Mouse (Mus musculus): ENCODE measurements around the gene Dock10. TPM values are rescaled to one million over a fixed set of nuclear protein-coding genes. Genes with fewer than 3 reads are reported as not detected.

Dock10 gene
- polyA plus RNA-seq, 1 experiment from 2014 or later: 2.3 TPM

- ATAC-seq (ENCODE audit: low FRiP score): no peak
- H3K4me3 ChIP-seq (replicated peaks): no peak overlapping the region
- H3K27ac ChIP-seq: no peak overlapping the region
- no peaks in the 10 kb centered on the region for H3K9me3 ChIP-seq
- no peak overlapping the region for H3K4me2 ChIP-seq
- no peaks in the 10 kb centered on the region for H3K27me3 ChIP-seq
- no peak overlapping the region for H3K9ac ChIP-seq
- no peaks in the 10 kb centered on the region for H3K4me1 ChIP-seq
- whole genome bisulfite sequencing: 90% methylated on average over 3 of the region's 3 CpGs
- no peaks in the 10 kb centered on the region for H3K36me3 ChIP-seq (replicated peaks)
Measured at GRCm38 (mm10) chr1:80641832-80642231, 116.5 kb downstream of the Dock10 start.

GRCm38 (mm10) chr1:80641288-80641687 lies 117.0 kb downstream of the Dock10 start:
- Histone ChIP-seq H3K27ac (no peak overlapping the region), H3K4me1 (no peaks in the 10 kb centered on the region), H3K4me2 (no peak overlapping the region), H3K4me3 (replicated peaks) (no peak overlapping the region), H3K36me3 (replicated peaks) (no peaks in the 10 kb centered on the region), H3K9ac (no peak overlapping the region), H3K9me3 (no peaks in the 10 kb centered on the region), H3K27me3 (no peaks in the 10 kb centered on the region)
- 88% methylated on average over 1 of the region's 1 CpGs for WGBS
- no peak for ATAC-seq (ENCODE audit: low FRiP score)

- Histone ChIP-seq H3K4me1 (no peaks in the 10 kb centered on the region), H3K27me3 (no peaks in the 10 kb centered on the region), H3K4me3 (replicated peaks) (no peak overlapping the region), H3K9me3 (no peaks in the 10 kb centered on the region), H3K4me2 (no peak overlapping the region), H3K9ac (no peak overlapping the region), H3K27ac (no peak overlapping the region), H3K36me3 (replicated peaks) (no peaks in the 10 kb centered on the region)
- ATAC-seq (ENCODE audit: low FRiP score): no peak
- WGBS: 90% methylated on average over 1 of the region's 1 CpGs
Measured at GRCm38 (mm10) chr1:80639553-80639952, 118.8 kb downstream of the Dock10 start.

- WGBS: 82% methylated on average over 4 of the region's 4 CpGs
- no peak for ATAC-seq (ENCODE audit: low FRiP score)
- Histone ChIP-seq H3K9me3 (no peaks in the 10 kb centered on the region), H3K4me2 (no peak overlapping the region), H3K4me3 (replicated peaks) (no peak overlapping the region), H3K36me3 (replicated peaks) (no peaks in the 10 kb centered on the region), H3K27me3 (no peaks in the 10 kb centered on the region), H3K27ac (no peak overlapping the region), H3K9ac (no peak overlapping the region), H3K4me1 (no peaks in the 10 kb centered on the region)
Measured at GRCm38 (mm10) chr1:80637214-80637705, 121.1 kb downstream of the Dock10 start.

GRCm38 (mm10) chr1:80635825-80636224 lies 122.5 kb downstream of the Dock10 start:
- Histone ChIP-seq H3K4me1 (peaks cover 3% of the 10 kb centered on the region), H3K27me3 (no peaks in the 10 kb centered on the region), H3K9me3 (no peaks in the 10 kb centered on the region), H3K36me3 (replicated peaks) (no peaks in the 10 kb centered on the region), H3K4me2 (no peak overlapping the region), H3K9ac (no peak overlapping the region), H3K4me3 (replicated peaks) (no peak overlapping the region), H3K27ac (no peak overlapping the region)
- WGBS: 98% methylated on average over 4 of the region's 4 CpGs
- ATAC-seq (ENCODE audit: low FRiP score): no peak

- Histone ChIP-seq H3K27ac (no peak overlapping the region), H3K4me2 (no peak overlapping the region), H3K36me3 (replicated peaks) (no peaks in the 10 kb centered on the region), H3K4me1 (peaks cover 12% of the 10 kb centered on the region), H3K27me3 (no peaks in the 10 kb centered on the region), H3K4me3 (replicated peaks) (no peak overlapping the region), H3K9ac (no peak overlapping the region), H3K9me3 (no peaks in the 10 kb centered on the region)
- WGBS: 94% methylated on average over 4 of the region's 4 CpGs
- no peak for ATAC-seq (ENCODE audit: low FRiP score)
Measured at GRCm38 (mm10) chr1:80633536-80633935, 124.8 kb downstream of the Dock10 start.

- Histone ChIP-seq H3K27me3 (no peaks in the 10 kb centered on the region), H3K9me3 (no peaks in the 10 kb centered on the region), H3K27ac (no peak overlapping the region), H3K4me1 (peaks cover 12% of the 10 kb centered on the region), H3K4me2 (no peak overlapping the region), H3K36me3 (replicated peaks) (no peaks in the 10 kb centered on the region), H3K9ac (no peak overlapping the region), H3K4me3 (replicated peaks) (no peak overlapping the region)
- ATAC-seq (ENCODE audit: low FRiP score): peak; percentile 64
- 46% methylated on average over 5 of the region's 5 CpGs for WGBS
Measured at GRCm38 (mm10) chr1:80630179-80631149, 127.9 kb downstream of the Dock10 start.

GRCm38 (mm10) chr1:80628054-80628453 lies 130.3 kb downstream of the Dock10 start:
- no peak for ATAC-seq (ENCODE audit: low FRiP score)
- H3K27ac ChIP-seq: no peak overlapping the region
- H3K4me2 ChIP-seq: no peak overlapping the region
- peaks cover 12% of the 10 kb centered on the region for H3K4me1 ChIP-seq
- no peaks in the 10 kb centered on the region for H3K27me3 ChIP-seq
- no peak overlapping the region for H3K4me3 ChIP-seq (replicated peaks)
- H3K36me3 ChIP-seq (replicated peaks): no peaks in the 10 kb centered on the region
- H3K9me3 ChIP-seq: no peaks in the 10 kb centered on the region
- no peak overlapping the region for H3K9ac ChIP-seq

GRCm38 (mm10) chr1:80626800-80627199 lies 131.5 kb downstream of the Dock10 start:
- H3K27me3 ChIP-seq: no peaks in the 10 kb centered on the region
- no peaks in the 10 kb centered on the region for H3K36me3 ChIP-seq (replicated peaks)
- no peak overlapping the region for H3K27ac ChIP-seq
- H3K9ac ChIP-seq: no peak overlapping the region
- no peak for ATAC-seq (ENCODE audit: low FRiP score)
- H3K4me1 ChIP-seq: peaks cover 12% of the 10 kb centered on the region
- H3K9me3 ChIP-seq: no peaks in the 10 kb centered on the region
- WGBS: 95% methylated on average over 4 of the region's 4 CpGs
- no peak overlapping the region for H3K4me3 ChIP-seq (replicated peaks)
- H3K4me2 ChIP-seq: no peak overlapping the region

GRCm38 (mm10) chr1:80625371-80625770 lies 133.0 kb downstream of the Dock10 start:
- WGBS: 71% methylated on average over 1 of the region's 1 CpGs
- H3K9me3 ChIP-seq: no peaks in the 10 kb centered on the region
- H3K4me2 ChIP-seq: no peak overlapping the region
- H3K4me3 ChIP-seq (replicated peaks): no peak overlapping the region
- ATAC-seq (ENCODE audit: low FRiP score): no peak
- no peak overlapping the region for H3K27ac ChIP-seq
- no peak overlapping the region for H3K9ac ChIP-seq
- H3K27me3 ChIP-seq: no peaks in the 10 kb centered on the region
- no peaks in the 10 kb centered on the region for H3K36me3 ChIP-seq (replicated peaks)
- H3K4me1 ChIP-seq: peaks cover 4% of the 10 kb centered on the region; the same call in 1 of the 2 replicates

GRCm38 (mm10) chr1:80624552-80624951 lies 133.8 kb downstream of the Dock10 start:
- ATAC-seq (ENCODE audit: low FRiP score): no peak
- WGBS: 48% methylated on average over 4 of the region's 4 CpGs
- H3K36me3 ChIP-seq (replicated peaks): no peaks in the 10 kb centered on the region
- no peak overlapping the region for H3K4me3 ChIP-seq (replicated peaks)
- H3K9me3 ChIP-seq: no peaks in the 10 kb centered on the region
- H3K4me2 ChIP-seq: no peak overlapping the region
- H3K4me1 ChIP-seq: no peaks in the 10 kb centered on the region
- H3K27me3 ChIP-seq: no peaks in the 10 kb centered on the region
- no peak overlapping the region for H3K27ac ChIP-seq
- H3K9ac ChIP-seq: no peak overlapping the region

- Histone ChIP-seq H3K4me1 (no peaks in the 10 kb centered on the region), H3K27me3 (no peaks in the 10 kb centered on the region), H3K9ac (no peak overlapping the region), H3K4me2 (no peak overlapping the region), H3K9me3 (no peaks in the 10 kb centered on the region), H3K4me3 (replicated peaks) (no peak overlapping the region), H3K27ac (no peak overlapping the region), H3K36me3 (replicated peaks) (no peaks in the 10 kb centered on the region)
- WGBS: 90% methylated on average over 1 of the region's 1 CpGs
- no peak for ATAC-seq (ENCODE audit: low FRiP score)
Measured at GRCm38 (mm10) chr1:80622646-80623045, 135.7 kb downstream of the Dock10 start.

GRCm38 (mm10) chr1:80619100-80619499 lies 139.2 kb downstream of the Dock10 start:
- H3K4me3 ChIP-seq (replicated peaks): no peak overlapping the region
- no peaks in the 10 kb centered on the region for H3K27me3 ChIP-seq
- no peak for ATAC-seq (ENCODE audit: low FRiP score)
- H3K27ac ChIP-seq: no peak overlapping the region
- H3K9me3 ChIP-seq: no peaks in the 10 kb centered on the region
- H3K4me2 ChIP-seq: no peak overlapping the region
- H3K36me3 ChIP-seq (replicated peaks): no peaks in the 10 kb centered on the region
- H3K4me1 ChIP-seq: no peaks in the 10 kb centered on the region
- WGBS: 82% methylated on average over 2 of the region's 2 CpGs
- no peak overlapping the region for H3K9ac ChIP-seq

Measured in forebrain, embryonic 12.5 days (tissue).